Mouse (Mus musculus) intestine, postnatal 0 days (tissue): ENCODE data around the gene Ghdc. TPM values are rescaled to one million over a fixed set of nuclear protein-coding genes. Genes with fewer than 3 reads are reported as not detected.

Experiments
- ATAC-seq: fragments of 200-750 bp; cut with Nextera tagmentation; 2 replicates; pipeline ENCODE4 v1.8.0; 2017; ENCODE audit warnings: mild to moderate bottlenecking, moderate TSS enrichment, moderate library complexity
- H3K27ac ChIP-seq: fragments of 300-500 bp; sonication (generic); 2 replicates; pipeline ENCODE4 v1.5.1; 2014; ENCODE audit warnings: mild to moderate bottlenecking, low read depth, low read length, moderate library complexity
- H3K27me3 ChIP-seq: fragments of 300-500 bp; sonication (generic); replicated peaks from 2 replicates; pipeline ENCODE4 v1.6.1; 2014; ENCODE audit warnings: low read length, mixed read lengths; ENCODE audit not compliant: control insufficient read depth, insufficient read depth
- H3K36me3 ChIP-seq: fragments of 300-500 bp; sonication (generic); 2 replicates; pipeline ENCODE4 v1.6.1; 2014; ENCODE audit warnings: mild to moderate bottlenecking, moderate library complexity; ENCODE audit not compliant: control insufficient read depth, insufficient read depth
- H3K4me1 ChIP-seq: fragments of 300-500 bp; sonication (generic); replicated peaks from 2 replicates; pipeline ENCODE4 v1.6.1; 2014; ENCODE audit warnings: antibody characterized with exemption, low read length, mixed read lengths; ENCODE audit not compliant: control insufficient read depth, insufficient read depth
- H3K4me2 ChIP-seq: fragments of 300-500 bp; sonication (generic); replicated peaks from 2 replicates; pipeline ENCODE4 v1.6.1; 2014; ENCODE audit warnings: low read depth, mild to moderate bottlenecking, moderate library complexity
- H3K4me3 ChIP-seq: fragments of 300-500 bp; sonication (generic); 2 replicates; pipeline ENCODE4 v1.5.1; 2014; ENCODE audit warnings: low read depth, low read length
- H3K9ac ChIP-seq: fragments of 300-500 bp; sonication (generic); 2 replicates; pipeline ENCODE4 v1.6.1; 2014; ENCODE audit warnings: mild to moderate bottlenecking, low read depth, low read length
- H3K9me3 ChIP-seq: fragments of 300-500 bp; sonication (generic); 2 replicates; pipeline ENCODE4 v1.6.1; 2016; ENCODE audit warnings: mixed run types; ENCODE audit not compliant: control insufficient read depth
- CTCF ChIP-seq: sonication (generic); IDR thresholded peaks from 2 replicates; pipeline ENCODE4 v1.5.1; 2016; ENCODE audit warnings: low read depth, mild to moderate bottlenecking, control low read depth, antibody characterized with exemption, moderate library complexity
- WGBS: fragments of 180-500 bp; shearing (Covaris S2); extraction: QIAGEN DNeasy Blood & Tissue Kit; methylation state at CpG from one replicate; pipeline ENCODE4 v1.1.7; 2014; 5-methylcytosine and 5-hydroxymethylcytosine counted together
- polyA plus RNA-seq: library from polyadenylated mRNA; unstranded; fragments of >200 nt; fragmentation: Nextera tagmentation; extraction: Ambion mirVana; gene quantifications from 2 replicates; pipeline ENCODE4 v1.2.1, GENCODE M21; 2015

Gene Ghdc
- 5.2 and 5.5 TPM in 2 replicates for polyA plus RNA-seq

DNA sequence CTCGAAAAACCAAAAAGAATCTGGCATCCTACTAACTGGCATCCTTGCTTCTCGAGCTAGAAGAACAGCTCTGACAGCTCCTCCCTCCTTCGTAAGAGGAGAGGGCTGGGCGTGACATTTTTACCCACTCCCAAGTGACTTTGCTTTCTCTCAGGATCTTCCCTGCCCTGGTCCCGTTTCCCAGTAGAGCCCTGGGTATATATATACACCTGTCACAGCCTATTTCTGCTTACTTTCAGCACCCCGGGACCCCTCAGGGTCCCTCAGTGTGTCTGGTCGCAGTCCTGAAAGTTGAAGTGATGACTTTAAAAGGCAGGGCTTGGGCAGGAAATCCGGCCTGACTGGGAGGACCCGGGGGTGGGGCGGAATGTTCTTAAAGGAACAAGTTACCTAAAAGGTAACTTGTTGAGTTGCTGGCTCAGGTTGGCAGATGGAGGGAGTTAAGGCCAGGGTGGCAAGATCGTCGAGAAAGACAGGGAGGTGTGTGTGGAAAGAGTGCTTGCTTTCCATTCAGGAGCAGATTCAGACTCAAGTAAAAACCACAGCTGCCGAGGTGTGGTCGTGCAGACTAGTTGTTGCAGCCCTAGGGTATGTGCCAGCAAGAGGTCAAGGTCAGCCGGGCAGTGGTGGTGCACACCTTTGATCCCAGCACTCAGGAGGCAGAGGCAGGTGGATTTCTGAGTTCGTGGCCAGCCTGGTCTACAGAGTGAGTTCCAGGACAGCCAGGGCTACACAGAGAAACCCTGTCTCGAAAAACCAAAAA lies at the start of gene Ghdc:
TSS of gene Ghdc (minus strand) at position 312 of the 763 bp plus-strand sequence.
- H3K36me3 ChIP-seq = no peaks in the 10 kb centered on the region
- no peaks in the 10 kb centered on the region for H3K9me3 ChIP-seq
- TF ChIP-seq CTCF = no peak
- peak; percentile 35; the same call in 1 of the 2 replicates for ATAC-seq
- no peaks in the 10 kb centered on the region for H3K4me1 ChIP-seq
- no peak within 1 kb of the TSS for H3K27ac ChIP-seq
- 15% methylated on average over 17 of the region's 17 CpGs for WGBS
- H3K4me3 ChIP-seq = peak within 1 kb of the TSS; percentile 58
- peak within 1 kb of the TSS; percentile 54 for H3K9ac ChIP-seq
- no peaks in the 10 kb centered on the region for H3K27me3 ChIP-seq
- peak within 1 kb of the TSS; percentile 67 for H3K4me2 ChIP-seq

DNA sequence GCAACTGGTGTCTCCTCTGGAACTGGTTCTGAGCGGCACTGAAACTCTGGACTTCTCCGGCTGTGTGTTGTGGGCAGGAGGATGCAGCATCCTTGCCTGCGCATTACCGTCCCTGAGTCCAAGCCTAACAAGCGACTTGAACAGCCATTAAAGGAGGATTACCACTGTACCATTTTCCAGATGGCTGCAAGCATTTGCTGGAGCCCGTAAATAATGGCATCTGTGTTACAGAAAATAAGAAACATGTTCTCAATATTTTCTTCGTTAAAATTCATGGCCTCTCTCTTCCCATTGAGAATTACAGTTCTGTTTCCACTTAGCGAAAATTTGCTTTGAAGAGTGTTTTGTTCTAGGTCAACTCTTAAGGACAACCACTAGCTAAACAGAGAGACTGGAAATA lies 49.3 kb upstream of the Ghdc start:
- 91% methylated on average over 8 of the region's 8 CpGs for WGBS
- Histone ChIP-seq H3K9ac (no peak overlapping the region), H3K27me3 (no peaks in the 10 kb centered on the region), H3K4me3 (no peak overlapping the region), H3K36me3 (no peaks in the 10 kb centered on the region), H3K9me3 (no peaks in the 10 kb centered on the region), H3K27ac (no peak overlapping the region), H3K4me2 (no peak overlapping the region), H3K4me1 (no peaks in the 10 kb centered on the region; the same call in 1 of the 2 replicates)
- ATAC-seq = no peak
- TF ChIP-seq CTCF = no peak

DNA sequence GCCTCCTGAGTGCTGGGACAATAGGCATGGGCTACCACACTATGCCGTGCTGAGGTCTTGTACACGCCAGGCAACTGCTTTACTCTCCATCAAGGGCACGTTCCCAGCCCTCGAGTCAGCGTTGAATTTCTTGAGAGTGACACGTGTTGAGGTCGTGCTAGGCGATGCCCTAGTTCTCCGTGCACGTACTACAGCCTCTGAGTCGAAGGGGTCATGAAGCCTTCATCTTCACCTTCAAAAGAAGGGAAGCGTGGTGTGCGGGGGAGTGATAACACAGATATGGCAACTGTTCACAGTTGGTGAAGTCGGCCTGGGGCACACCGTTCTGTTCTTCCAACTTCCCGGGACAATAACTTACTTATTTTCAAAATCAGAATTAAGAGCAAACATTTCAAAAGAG lies 48.9 kb upstream of the Ghdc start:
- Histone ChIP-seq H3K27me3 (no peaks in the 10 kb centered on the region), H3K36me3 (no peaks in the 10 kb centered on the region), H3K4me2 (no peak overlapping the region), H3K4me1 (no peaks in the 10 kb centered on the region; the same call in 1 of the 2 replicates), H3K9me3 (no peaks in the 10 kb centered on the region), H3K4me3 (no peak overlapping the region), H3K9ac (no peak overlapping the region), H3K27ac (no peak overlapping the region)
- 90% methylated on average over 16 of the region's 16 CpGs for WGBS
- no peak for TF ChIP-seq CTCF
- no peak for ATAC-seq

DNA sequence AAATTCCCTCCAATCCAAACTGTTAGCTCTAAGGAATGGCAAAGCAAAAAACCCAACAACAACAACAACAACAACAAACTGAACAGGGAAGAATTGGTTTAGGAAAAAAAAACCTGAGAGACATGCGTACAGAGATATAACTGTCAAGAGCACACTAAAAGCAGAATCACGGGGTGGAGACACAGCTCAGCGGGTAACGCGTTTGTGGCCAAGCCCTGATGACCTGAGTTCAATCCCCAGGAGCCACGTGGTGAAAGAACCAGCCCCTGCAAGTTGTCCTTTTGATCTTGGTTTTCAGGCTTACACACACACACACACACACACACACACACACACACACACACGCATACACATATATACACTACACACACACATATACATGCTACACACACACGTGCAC lies 48.3 kb upstream of the Ghdc start:
- TF ChIP-seq CTCF = no peak
- no peaks in the 10 kb centered on the region for H3K27me3 ChIP-seq
- ATAC-seq = no peak
- WGBS = 60% methylated on average over 8 of the region's 8 CpGs
- no peaks in the 10 kb centered on the region for H3K9me3 ChIP-seq
- no peak overlapping the region for H3K27ac ChIP-seq
- no peak overlapping the region for H3K4me3 ChIP-seq
- no peak overlapping the region for H3K9ac ChIP-seq
- H3K4me1 ChIP-seq = no peaks in the 10 kb centered on the region; the same call in 1 of the 2 replicates
- no peak overlapping the region for H3K4me2 ChIP-seq
- no peaks in the 10 kb centered on the region for H3K36me3 ChIP-seq

DNA sequence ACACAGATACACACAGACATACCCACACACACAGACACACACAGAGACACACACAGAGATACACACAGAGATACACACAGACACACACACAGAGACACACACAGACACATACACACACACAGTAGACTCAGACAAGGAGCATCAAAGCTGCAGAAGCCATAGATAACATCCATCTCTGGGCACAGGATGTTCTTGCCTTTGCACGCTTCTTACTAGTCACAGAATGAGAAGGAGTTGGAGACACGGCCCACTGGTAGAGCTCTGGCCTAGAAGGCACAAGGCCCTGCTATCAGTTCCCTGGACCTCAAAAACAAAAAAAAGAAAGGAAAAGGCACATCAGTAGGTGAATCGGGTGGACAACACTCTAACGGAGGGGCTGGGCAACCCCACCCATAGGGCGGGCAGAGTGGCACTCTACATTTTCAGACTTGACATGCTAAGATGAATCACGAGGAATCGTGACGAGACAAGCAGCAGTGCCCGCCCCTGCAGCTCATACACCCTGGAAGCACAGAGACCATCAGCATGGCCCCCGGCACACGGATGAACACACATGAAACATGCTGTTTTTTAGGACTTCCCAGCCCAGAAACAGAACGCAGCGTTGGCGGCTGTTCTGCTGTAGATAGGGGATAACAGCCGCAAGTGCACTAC lies 47.7 kb upstream of the Ghdc start:
- ATAC-seq = no peak
- no peak overlapping the region for H3K4me3 ChIP-seq
- no peak overlapping the region for H3K9ac ChIP-seq
- no peak overlapping the region for H3K4me2 ChIP-seq
- H3K36me3 ChIP-seq = no peaks in the 10 kb centered on the region
- WGBS = 86% methylated on average over 15 of the region's 15 CpGs
- no peak overlapping the region for H3K27ac ChIP-seq
- H3K4me1 ChIP-seq = no peaks in the 10 kb centered on the region; the same call in 1 of the 2 replicates
- TF ChIP-seq CTCF = no peak
- no peaks in the 10 kb centered on the region for H3K9me3 ChIP-seq
- no peaks in the 10 kb centered on the region for H3K27me3 ChIP-seq

DNA sequence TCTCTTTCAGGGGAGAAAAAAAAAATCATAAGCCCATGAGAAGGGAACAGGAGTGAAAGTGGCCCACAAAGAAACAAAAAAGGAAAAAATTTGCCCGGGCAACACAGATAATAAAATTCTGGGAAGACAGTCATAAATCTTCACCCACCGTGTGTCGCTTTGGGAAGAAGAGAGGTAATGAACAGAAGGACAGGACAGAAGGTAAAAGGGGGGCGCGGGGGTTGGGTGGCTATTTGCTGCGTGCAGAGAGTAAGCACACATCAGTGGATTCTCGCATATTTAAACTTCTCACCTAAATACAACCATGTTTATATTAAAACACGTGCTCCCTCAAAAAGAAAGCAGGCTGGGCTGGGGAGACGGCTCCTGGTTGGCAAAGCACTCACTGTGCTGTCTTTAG lies 46.6 kb upstream of the Ghdc start:
- TF ChIP-seq CTCF = no peak
- H3K9me3 ChIP-seq = no peaks in the 10 kb centered on the region
- no peak for ATAC-seq
- no peaks in the 10 kb centered on the region for H3K36me3 ChIP-seq
- H3K4me1 ChIP-seq = no peaks in the 10 kb centered on the region; the same call in 1 of the 2 replicates
- H3K27ac ChIP-seq = no peak overlapping the region
- no peak overlapping the region for H3K4me2 ChIP-seq
- no peak overlapping the region for H3K4me3 ChIP-seq
- H3K9ac ChIP-seq = no peak overlapping the region
- WGBS = 51% methylated on average over 9 of the region's 9 CpGs
- H3K27me3 ChIP-seq = no peaks in the 10 kb centered on the region
